Mouse (Mus musculus) limb, embryonic 14.5 days (tissue): ENCODE measurements around the gene Fam126a. TPM values are rescaled to one million over a fixed set of nuclear protein-coding genes. Genes with fewer than 3 reads are reported as not detected.

Experiments
- ATAC-seq: fragments of 200-750 bp; cut with Nextera tagmentation; 2 replicates; pipeline ENCODE4 v1.8.0; 2017; ENCODE audit warnings: low read depth, moderate number of reproducible peaks, moderate TSS enrichment; ENCODE audit not compliant: low FRiP score
- DNase-seq: peaks from one replicate; pipeline ENCODE4 v3.0.0-alpha.2; 2015; ENCODE audit warnings: low spot score
- H3K27ac ChIP-seq: fragments of 300-500 bp; sonication (generic); replicated peaks from 2 replicates; pipeline ENCODE4 v1.5.1; 2014; ENCODE audit warnings: low read depth, mild to moderate bottlenecking, low read length, moderate library complexity, mixed read lengths
- H3K27me3 ChIP-seq: fragments of 300-500 bp; sonication (generic); 2 replicates; pipeline ENCODE4 v1.6.1; 2014; ENCODE audit warnings: low read length, mixed read lengths; ENCODE audit not compliant: control insufficient read depth, insufficient read depth
- H3K36me3 ChIP-seq: fragments of 300-500 bp; sonication (generic); 2 replicates; pipeline ENCODE4 v1.6.1; 2014; ENCODE audit warnings: mild to moderate bottlenecking, low read length, moderate library complexity, mixed read lengths; ENCODE audit not compliant: control insufficient read depth, insufficient read depth
- H3K4me1 ChIP-seq: fragments of 300-500 bp; sonication (generic); 2 replicates; pipeline ENCODE4 v1.6.1; 2014; ENCODE audit warnings: antibody characterized with exemption, low read length, mixed read lengths; ENCODE audit not compliant: control insufficient read depth, insufficient read depth
- H3K4me2 ChIP-seq: fragments of 300-500 bp; sonication (generic); replicated peaks from 2 replicates; pipeline ENCODE4 v1.6.1; 2014; ENCODE audit warnings: low read depth, mild to moderate bottlenecking, low read length, moderate library complexity; ENCODE audit not compliant: severe bottlenecking
- H3K4me3 ChIP-seq: fragments of 300-500 bp; sonication (generic); replicated peaks from 2 replicates; pipeline ENCODE4 v1.5.1; 2014; ENCODE audit warnings: low read length
- H3K9ac ChIP-seq: fragments of 300-500 bp; sonication (generic); 2 replicates; pipeline ENCODE4 v1.6.1; 2014; ENCODE audit warnings: mild to moderate bottlenecking, low read depth, low read length, moderate library complexity; ENCODE audit not compliant: severe bottlenecking
- H3K9me3 ChIP-seq: fragments of 300-500 bp; sonication (generic); 2 replicates; pipeline ENCODE4 v1.6.1; 2016; ENCODE audit warnings: low read length; ENCODE audit not compliant: control insufficient read depth
- POLR2A ChIP-seq: fragments of 200-500 bp; IDR thresholded peaks from 2 replicates; pipeline ENCODE4 v1.8.0; 2012; ENCODE audit warnings: inconsistent platforms, mild to moderate bottlenecking, moderate library complexity, borderline replicate concordance; ENCODE audit not compliant: insufficient read depth, insufficient read length; ENCODE audit errors: extremely low read depth
- WGBS: fragments of 180-500 bp; shearing (Covaris S2); extraction: QIAGEN DNeasy Blood & Tissue Kit; methylation state at CpG from one replicate; pipeline ENCODE4 v1.1.7; 2014; 5-methylcytosine and 5-hydroxymethylcytosine counted together
- polyA plus RNA-seq, 2 experiments: library from polyadenylated mRNA; depleted of rRNA in 1 of 2; stranded (reverse) in 1 of 2; unstranded in 1 of 2; fragments of >200 nt; fragmentation: Nextera tagmentation in 1 of 2; extraction: Ambion mirVana in 1 of 2; gene quantifications; 2 replicates each; pipeline versions ENCODE4 v1.2.1 to v1.2.3; 2012 to 2014

Gene Fam126a
- polyA plus RNA-seq, 2 experiments: 23.4 to 38.5 TPM

DNA sequence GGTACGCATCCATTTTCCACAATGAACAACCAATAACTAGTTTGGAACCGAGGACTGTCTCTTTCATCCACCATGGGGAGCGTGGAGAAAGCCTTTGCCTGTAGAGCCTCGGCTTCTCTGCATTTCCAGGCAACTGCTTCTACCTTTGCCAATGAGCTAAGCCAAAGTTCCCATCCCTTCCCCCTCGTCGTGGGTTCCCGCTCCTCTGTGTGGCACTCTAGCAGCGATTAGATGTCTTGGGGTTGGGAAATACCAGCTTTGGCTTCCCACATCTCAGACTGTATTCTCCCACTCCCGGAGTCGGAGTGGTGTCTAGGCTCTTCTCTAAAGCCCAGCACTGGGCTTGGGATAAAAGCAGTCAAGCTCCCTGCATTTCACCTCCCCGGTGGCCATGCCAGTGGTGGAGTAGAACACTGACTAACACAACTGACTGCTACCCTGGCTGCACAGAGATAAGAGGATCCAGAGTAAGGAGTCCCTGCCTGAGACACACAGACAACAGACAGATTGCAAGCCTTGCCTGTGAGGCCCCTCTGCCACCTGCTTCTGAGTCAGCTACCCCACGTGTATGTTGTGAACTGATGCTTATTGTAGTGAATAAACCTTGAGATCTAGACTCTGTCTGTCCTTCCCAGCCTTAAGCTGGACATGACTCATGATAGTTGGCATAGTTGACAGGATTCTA lies 106.9 kb downstream of the Fam126a start:
- ATAC-seq: no peak
- H3K4me3 ChIP-seq: no peak overlapping the region
- H3K27ac ChIP-seq: no peak overlapping the region
- no peak overlapping the region for H3K9ac ChIP-seq
- no peak overlapping the region for H3K4me2 ChIP-seq
- H3K9me3 ChIP-seq: no peaks in the 10 kb centered on the region
- H3K36me3 ChIP-seq: no peaks in the 10 kb centered on the region
- no peak for TF ChIP-seq POLR2A
- DNase-seq: no peak
- no peaks in the 10 kb centered on the region for H3K27me3 ChIP-seq
- 83% methylated on average over 12 of the region's 12 CpGs for WGBS
- no peaks in the 10 kb centered on the region for H3K4me1 ChIP-seq

DNA sequence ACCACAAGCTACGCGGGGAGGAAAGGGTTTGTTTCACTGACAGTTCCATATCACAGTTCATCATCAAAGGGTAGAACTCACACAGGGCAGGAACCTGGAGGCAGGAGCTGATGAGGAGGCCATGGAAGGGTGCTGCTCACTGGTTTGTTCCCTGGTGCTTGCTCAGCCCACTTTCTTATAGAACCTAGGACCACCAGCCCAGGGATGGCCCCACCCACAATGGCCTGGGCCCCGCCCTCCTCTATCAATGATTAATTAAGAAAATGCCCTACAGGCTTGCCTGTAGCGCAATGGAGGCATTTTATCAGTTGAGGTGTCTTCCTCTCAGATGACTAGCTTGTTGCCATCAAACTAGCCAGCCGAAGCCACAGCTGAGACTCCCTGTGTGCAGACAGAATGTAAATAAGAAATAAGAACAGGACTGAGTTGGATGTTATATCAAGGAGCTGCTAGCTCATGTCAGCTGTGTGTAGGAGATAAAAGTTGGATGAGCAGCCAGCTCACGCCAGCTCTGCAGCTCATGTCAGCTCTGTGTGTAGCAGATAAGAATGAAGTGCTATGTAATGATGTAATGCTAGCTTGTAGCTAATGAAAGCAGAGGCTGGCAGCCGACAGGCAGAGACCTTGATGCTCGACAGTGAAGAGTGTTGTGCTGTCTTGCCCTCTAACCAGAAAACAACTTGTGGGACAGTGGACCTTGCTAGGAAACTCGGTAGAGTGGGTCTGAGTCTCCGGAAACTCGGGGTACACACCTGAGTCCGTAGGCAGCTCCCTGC lies 107.8 kb downstream of the Fam126a start:
- no peak for TF ChIP-seq POLR2A
- Histone ChIP-seq H3K27ac (no peak overlapping the region), H3K9ac (no peak overlapping the region), H3K36me3 (no peaks in the 10 kb centered on the region), H3K4me2 (no peak overlapping the region), H3K27me3 (no peaks in the 10 kb centered on the region), H3K4me1 (no peaks in the 10 kb centered on the region), H3K9me3 (no peaks in the 10 kb centered on the region), H3K4me3 (no peak overlapping the region)
- 80% methylated on average over 12 of the region's 12 CpGs for WGBS
- ATAC-seq (no peak), DNase-seq (no peak)

GRCm38 (mm10) chr5:23921316-23921715 lies 109.2 kb downstream of the Fam126a start:
- 84% methylated on average over 1 of the region's 1 CpGs for WGBS
- H3K4me3 ChIP-seq: no peak overlapping the region
- H3K4me1 ChIP-seq: no peaks in the 10 kb centered on the region
- no peaks in the 10 kb centered on the region for H3K9me3 ChIP-seq
- H3K27me3 ChIP-seq: no peaks in the 10 kb centered on the region
- H3K9ac ChIP-seq: no peak overlapping the region
- no peak overlapping the region for H3K27ac ChIP-seq
- ATAC-seq (no peak), DNase-seq (no peak)
- no peak overlapping the region for H3K4me2 ChIP-seq
- no peak for TF ChIP-seq POLR2A
- H3K36me3 ChIP-seq: no peaks in the 10 kb centered on the region

DNA sequence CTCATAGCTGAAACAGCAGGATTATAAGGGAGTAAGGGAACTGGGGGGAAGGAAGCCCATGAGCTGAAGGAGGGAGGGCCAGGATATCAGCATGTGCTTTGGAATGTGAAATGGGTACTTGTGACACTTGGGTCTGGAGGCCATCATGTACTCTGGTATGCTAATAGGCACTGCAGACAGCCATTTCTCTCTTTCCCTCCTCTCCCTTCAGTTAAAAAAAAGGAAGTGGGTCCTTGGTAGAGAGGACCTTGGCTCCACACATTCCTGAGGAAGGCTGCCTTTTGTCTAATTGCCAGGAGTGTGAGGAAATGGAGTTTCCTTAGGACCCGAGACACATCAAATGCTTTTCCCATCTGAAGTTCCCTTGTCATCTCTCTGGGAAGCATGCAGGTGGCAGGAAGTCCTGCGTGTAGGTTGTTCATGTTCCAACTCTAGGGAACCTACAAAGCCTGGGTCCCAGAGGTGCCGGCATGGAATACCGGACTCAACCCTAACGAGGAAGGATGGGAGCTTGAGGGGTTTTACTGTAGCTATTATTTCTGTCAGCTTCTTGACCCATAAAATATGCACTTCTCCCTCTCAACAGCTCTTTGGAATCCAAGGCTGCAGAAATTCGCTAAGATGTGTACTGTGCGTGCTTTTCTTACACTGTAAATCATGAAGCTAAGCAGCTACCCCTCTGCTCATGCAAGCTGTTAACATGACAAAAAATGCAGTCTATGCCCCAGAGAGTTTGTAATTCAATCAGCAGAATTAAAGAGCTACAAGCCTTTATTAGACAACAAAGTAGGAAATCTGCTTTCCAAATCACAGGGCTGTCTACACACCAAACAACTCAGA lies 110.4 kb downstream of the Fam126a start:
- TF ChIP-seq POLR2A: no peak
- DNase-seq (no peak), ATAC-seq (peak; percentile 44; the same call in 1 of the 2 replicates)

GRCm38 (mm10) chr5:23917301-23917700 lies 113.2 kb downstream of the Fam126a start:
- DNase-seq (no peak), ATAC-seq (no peak)
- no peak overlapping the region for H3K9ac ChIP-seq
- no peaks in the 10 kb centered on the region for H3K4me1 ChIP-seq
- no peaks in the 10 kb centered on the region for H3K27me3 ChIP-seq
- WGBS: 94% methylated on average over 1 of the region's 1 CpGs
- no peak overlapping the region for H3K4me2 ChIP-seq
- H3K9me3 ChIP-seq: no peaks in the 10 kb centered on the region
- TF ChIP-seq POLR2A: no peak
- H3K36me3 ChIP-seq: no peaks in the 10 kb centered on the region
- no peak overlapping the region for H3K4me3 ChIP-seq
- H3K27ac ChIP-seq: no peak overlapping the region

More for the DNA sequence above, 110.4 kb downstream of the Fam126a start:
- 35% methylated on average over 7 of the region's 7 CpGs for WGBS
- Histone ChIP-seq H3K9ac (no peak overlapping the region), H3K4me2 (no peak overlapping the region), H3K27ac (no peak overlapping the region), H3K4me1 (no peaks in the 10 kb centered on the region), H3K36me3 (no peaks in the 10 kb centered on the region), H3K27me3 (no peaks in the 10 kb centered on the region), H3K4me3 (no peak overlapping the region), H3K9me3 (no peaks in the 10 kb centered on the region)
